Mouse (Mus musculus) liver, embryonic 14.5 days (tissue): ENCODE results near the gene Afg1l. TPM values are rescaled to one million over a fixed set of nuclear protein-coding genes. Genes with fewer than 3 reads are reported as not detected.

ENCODE experiments used
- ATAC-seq: fragments of 200-750 bp; cut with Nextera tagmentation; 2 replicates; pipeline ENCODE4 v1.8.0; 2017; ENCODE audit warnings: moderate number of reproducible peaks, mild to moderate bottlenecking, moderate library complexity; ENCODE audit not compliant: insufficient read depth
- DNase-seq, 3 experiments: peaks; one replicate each; pipeline ENCODE4 v3.0.0-alpha.2; 2012 to 2013; ENCODE audit warnings: low read depth in 3 of 3, low spot score in 3 of 3
- H3K27ac ChIP-seq: fragments of 300-500 bp; sonication (generic); 2 replicates; pipeline ENCODE4 v1.5.1; 2014; ENCODE audit warnings: moderate library complexity, mild to moderate bottlenecking, control low read depth, inconsistent platforms
- H3K27me3 ChIP-seq: fragments of 300-500 bp; sonication (generic); 2 replicates; pipeline ENCODE4 v1.6.1; 2014; ENCODE audit warnings: mild to moderate bottlenecking, low read length, moderate library complexity; ENCODE audit not compliant: control insufficient read depth, insufficient read depth
- H3K36me3 ChIP-seq: fragments of 300-500 bp; sonication (generic); replicated peaks from 2 replicates; pipeline ENCODE4 v1.6.1; 2014; ENCODE audit warnings: low read depth; ENCODE audit not compliant: control insufficient read depth, insufficient read depth
- H3K4me1 ChIP-seq, 2 experiments: fragments of 200-500 bp in 1 of 2; fragments of 300-500 bp in 1 of 2; sonication (generic) in 1 of 2; replicated peaks; 2 replicates each; pipeline ENCODE4 v1.6.1; 2012 to 2014; ENCODE audit warnings: antibody characterized with exemption in 1 of 2, inconsistent platforms in 1 of 2, low read length in 1 of 2; ENCODE audit not compliant: control insufficient read depth in 2 of 2, insufficient read depth in 2 of 2
- H3K4me2 ChIP-seq: fragments of 300-500 bp; sonication (generic); 2 replicates; pipeline ENCODE4 v1.6.1; 2014; ENCODE audit warnings: low read depth, mild to moderate bottlenecking, control low read depth, moderate library complexity
- H3K4me3 ChIP-seq, 2 experiments: fragments of 200-500 bp in 1 of 2; fragments of 300-500 bp in 1 of 2; sonication (generic) in 1 of 2; 2 replicates each; pipeline ENCODE4 v1.5.1; 2012 to 2014; ENCODE audit warnings: low read depth in 2 of 2, low read length in 2 of 2, mild to moderate bottlenecking in 2 of 2, control low read depth in 1 of 2, inconsistent platforms in 1 of 2, moderate library complexity in 1 of 2; ENCODE audit not compliant: insufficient read depth in 1 of 2
- H3K9ac ChIP-seq: fragments of 300-500 bp; sonication (generic); replicated peaks from 2 replicates; pipeline ENCODE4 v1.6.1; 2014; ENCODE audit warnings: mild to moderate bottlenecking, control low read depth, moderate library complexity
- H3K9me3 ChIP-seq: fragments of 300-500 bp; sonication (generic); 2 replicates; pipeline ENCODE4 v1.6.1; 2016; ENCODE audit warnings: low read length, mixed read lengths; ENCODE audit not compliant: control insufficient read depth
- CTCF ChIP-seq: IDR thresholded peaks from 2 replicates; pipeline ENCODE4 v1.5.1; 2016; ENCODE audit warnings: antibody characterized with exemption, low read depth, control low read depth
- EP300 ChIP-seq: IDR thresholded peaks from 2 replicates; pipeline ENCODE4 v1.6.1; 2016; ENCODE audit warnings: antibody characterized with exemption, low read depth
- WGBS: fragments of 180-500 bp; shearing (Covaris S2); extraction: QIAGEN DNeasy Blood & Tissue Kit; methylation state at CpG from one replicate; pipeline ENCODE4 v1.1.7; 2014; ENCODE audit not compliant: insufficient replicate concordance; 5-methylcytosine and 5-hydroxymethylcytosine counted together
- polyA plus RNA-seq, 2 experiments: library from polyadenylated mRNA; depleted of rRNA in 1 of 2; stranded (reverse) in 1 of 2; unstranded in 1 of 2; fragments of >200 nt; fragmentation: Nextera tagmentation in 1 of 2; extraction: Ambion mirVana in 1 of 2; gene quantifications; 2 replicates each; pipeline versions ENCODE4 v1.2.1 to v1.2.3; 2012 to 2014

The Afg1l gene
- polyA plus RNA-seq, 2 experiments = 1.8 to 2.2 TPM

GRCm38 (mm10) chr10:42297954-42298353 lies 180.4 kb downstream of the Afg1l start:
- H3K9ac ChIP-seq = no peak overlapping the region
- no peak overlapping the region for H3K27ac ChIP-seq
- H3K9me3 ChIP-seq = no peaks in the 10 kb centered on the region
- H3K27me3 ChIP-seq = no peaks in the 10 kb centered on the region
- ATAC-seq (no peak), DNase-seq (no peak)
- H3K36me3 ChIP-seq = no peaks in the 10 kb centered on the region
- TF ChIP-seq EP300 (no peak), CTCF (peak; percentile 78)
- 37% methylated on average over 1 of the region's 1 CpGs for WGBS
- H3K4me2 ChIP-seq = no peak overlapping the region
- peaks cover 7 to 18% of the 10 kb centered on the region in 2 experiments for H3K4me1 ChIP-seq
- no peak overlapping the region for H3K4me3 ChIP-seq

- no peak overlapping the region for H3K27ac ChIP-seq
- TF ChIP-seq CTCF (peak; percentile 64), EP300 (no peak)
Measured at GRCm38 (mm10) chr10:42297109-42297508, 181.3 kb downstream of the Afg1l start.

DNA sequence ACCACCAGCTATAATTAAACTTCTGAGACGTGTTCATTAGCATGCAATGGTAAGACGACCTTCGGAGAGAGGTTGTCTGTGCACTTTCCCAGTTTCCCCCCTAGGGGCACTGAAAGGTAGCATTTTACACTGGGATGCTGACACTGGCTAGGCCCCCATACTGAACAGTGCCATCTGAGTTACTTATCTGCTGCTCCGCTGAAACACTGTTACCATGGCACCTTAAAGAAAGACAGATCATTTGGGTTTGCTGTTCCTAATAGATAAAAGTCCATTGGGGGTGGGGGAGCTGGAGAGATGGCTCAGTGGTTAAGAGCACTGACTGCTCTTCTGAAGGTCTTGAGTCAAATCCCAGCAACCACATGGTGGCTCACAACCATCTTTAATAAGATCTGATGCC lies 181.8 kb downstream of the Afg1l start:
- Histone ChIP-seq H3K9me3 (no peaks in the 10 kb centered on the region), H3K4me3 (no peak overlapping the region), H3K4me2 (no peak overlapping the region; the same call in 1 of the 2 replicates), H3K27ac (no peak overlapping the region), H3K9ac (no peak overlapping the region), H3K27me3 (no peaks in the 10 kb centered on the region), H3K4me1 (peaks cover 7 to 18% of the 10 kb centered on the region in 2 experiments), H3K36me3 (no peaks in the 10 kb centered on the region)
- peak in 2 of 3 experiments; percentile 60 to 66 for DNase-seq
- TF ChIP-seq EP300 (peak; percentile 74), CTCF (peak; percentile 27; the same call in 1 of the 2 replicates)
- WGBS = 27% methylated on average over 4 of the region's 4 CpGs
- ATAC-seq = peak; percentile 89

More at GRCm38 (mm10) chr10:42297109-42297508, 181.3 kb downstream of the Afg1l start:
- no peak overlapping the region for H3K4me3 ChIP-seq
- H3K4me1 ChIP-seq = peaks cover 7 to 18% of the 10 kb centered on the region in 2 experiments
- H3K36me3 ChIP-seq = no peaks in the 10 kb centered on the region
- H3K4me2 ChIP-seq = no peak overlapping the region
- 55% methylated on average over 2 of the region's 2 CpGs for WGBS
- no peaks in the 10 kb centered on the region for H3K27me3 ChIP-seq
- no peak overlapping the region for H3K9ac ChIP-seq
- no peak for ATAC-seq
- H3K9me3 ChIP-seq = no peaks in the 10 kb centered on the region
- no peak for DNase-seq

- no peak overlapping the region for H3K9ac ChIP-seq
- no peaks in the 10 kb centered on the region for H3K27me3 ChIP-seq
- no peaks in the 10 kb centered on the region for H3K36me3 ChIP-seq
- ATAC-seq (no peak), DNase-seq (peak in 2 of 3 experiments; percentile 58 to 66)
- H3K27ac ChIP-seq = no peak overlapping the region
- peaks cover 7 to 18% of the 10 kb centered on the region in 2 experiments for H3K4me1 ChIP-seq
- no peak overlapping the region for H3K4me2 ChIP-seq
- TF ChIP-seq CTCF = peak; percentile 80
- no peak for TF ChIP-seq EP300
- H3K9me3 ChIP-seq = no peaks in the 10 kb centered on the region
- H3K4me3 ChIP-seq = no peak overlapping the region
- WGBS = 5% methylated on average over 1 of the region's 1 CpGs
Measured at GRCm38 (mm10) chr10:42295028-42295427, 183.3 kb downstream of the Afg1l start.

- Histone ChIP-seq H3K9ac (no peak overlapping the region), H3K27ac (no peak overlapping the region), H3K27me3 (no peaks in the 10 kb centered on the region), H3K36me3 (no peaks in the 10 kb centered on the region), H3K4me3 (no peak overlapping the region), H3K4me1 (peaks cover 7 to 18% of the 10 kb centered on the region in 2 experiments), H3K9me3 (no peaks in the 10 kb centered on the region), H3K4me2 (no peak overlapping the region)
- ATAC-seq (no peak), DNase-seq (peak in 1 of 3 experiments; percentile 24)
- 7% methylated on average over 2 of the region's 2 CpGs for WGBS
- no peak for TF ChIP-seq EP300
- TF ChIP-seq CTCF = no peak
Measured at GRCm38 (mm10) chr10:42294392-42294791, 184.0 kb downstream of the Afg1l start.
